Mouse (Mus musculus) left cerebral cortex, adult 11 months (tissue): ENCODE measurements around the gene Gapvd1.
"Not testable (repeated sequence)": the region's sequence is repeated elsewhere in the genome, so short reads cannot be mapped to it uniquely, and the experiment has no call there.

Experiments
- DNase-seq: peaks from one replicate; pipeline ENCODE4 v3.0.0; 2022; ENCODE audit warnings: low spot score

Gapvd1 gene

DNA sequence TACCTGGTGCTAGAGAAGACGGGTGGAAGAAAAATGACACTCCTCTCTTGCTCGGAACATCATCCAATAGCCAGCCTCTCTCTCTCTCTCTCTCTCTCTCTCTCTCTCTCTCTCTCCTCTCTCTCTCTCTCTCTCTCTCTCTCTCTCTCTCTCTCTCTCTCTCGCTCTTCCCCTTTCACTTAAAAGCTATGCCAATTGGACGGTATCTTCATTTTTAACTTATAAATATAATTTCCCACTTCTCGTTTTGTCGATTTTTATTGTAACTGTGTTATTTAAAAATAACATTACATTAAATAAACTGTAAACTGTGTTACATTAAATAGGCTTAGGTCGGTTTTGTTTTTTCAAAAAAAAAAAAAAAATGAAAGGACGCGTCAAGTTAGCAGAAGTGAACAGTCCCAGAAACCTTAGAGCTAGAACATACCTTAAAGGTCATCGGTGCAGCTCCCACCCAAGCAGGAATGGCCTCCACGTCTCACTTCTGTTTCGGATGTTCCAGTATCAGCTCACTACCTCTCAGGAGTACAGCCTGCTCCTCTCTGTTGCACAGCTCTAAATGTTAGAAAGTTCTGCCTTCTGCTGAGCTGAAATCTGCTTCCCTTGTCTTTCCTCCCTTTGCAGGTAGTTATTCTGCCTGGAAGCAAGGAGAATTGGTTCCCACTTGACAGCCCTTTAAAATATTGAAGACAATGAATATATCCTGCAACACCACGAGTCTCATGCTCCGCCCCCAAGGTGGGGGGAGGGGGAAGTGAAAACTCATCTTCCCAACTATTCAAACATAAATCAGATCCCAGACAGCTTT lies at the start of gene Gapvd1:
Gene Gapvd1 (minus strand): TSS at position 682 of the 808 bp plus-strand sequence.
- no peak for DNase-seq

DNA sequence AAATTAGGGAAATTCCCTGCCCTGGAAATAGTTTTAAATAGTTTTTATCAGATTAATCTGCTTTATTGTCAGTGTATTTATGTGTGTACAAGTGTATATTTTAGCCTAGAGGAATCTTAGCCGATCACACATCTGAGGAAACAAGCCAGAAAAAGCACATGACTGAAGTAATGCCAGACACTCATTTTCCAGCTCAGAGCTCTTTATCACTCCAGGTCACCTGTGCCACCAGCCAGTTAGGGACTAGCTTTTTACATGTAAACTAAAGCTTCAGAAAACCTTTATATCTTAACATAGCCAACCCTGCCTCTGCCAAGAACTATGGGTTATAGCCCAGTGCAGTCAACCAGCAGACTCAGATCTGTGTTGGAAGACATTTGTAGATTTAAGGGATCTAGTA lies 49.8 kb upstream of the Gapvd1 start:
- DNase-seq: no peak

DNA sequence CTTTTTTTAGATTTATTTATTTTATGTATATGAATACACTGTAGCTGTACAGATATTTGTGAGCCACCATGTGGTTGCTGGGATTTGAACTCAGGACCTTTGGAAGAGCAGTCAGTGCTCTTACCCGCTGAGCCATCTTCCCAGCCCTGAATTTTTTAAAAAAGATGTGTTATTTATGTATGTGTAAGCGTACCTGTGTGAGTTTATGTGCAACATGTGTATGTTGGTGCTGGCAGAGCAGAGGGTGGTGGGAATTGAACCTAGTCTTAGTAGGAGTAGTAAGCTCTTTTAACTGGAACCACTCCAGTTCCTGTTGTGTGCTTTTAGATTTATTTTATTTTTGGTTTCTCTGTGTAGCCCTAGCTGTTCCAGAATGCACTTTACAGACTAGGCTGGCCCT lies 49.1 kb upstream of the Gapvd1 start:
- DNase-seq: no peak

DNA sequence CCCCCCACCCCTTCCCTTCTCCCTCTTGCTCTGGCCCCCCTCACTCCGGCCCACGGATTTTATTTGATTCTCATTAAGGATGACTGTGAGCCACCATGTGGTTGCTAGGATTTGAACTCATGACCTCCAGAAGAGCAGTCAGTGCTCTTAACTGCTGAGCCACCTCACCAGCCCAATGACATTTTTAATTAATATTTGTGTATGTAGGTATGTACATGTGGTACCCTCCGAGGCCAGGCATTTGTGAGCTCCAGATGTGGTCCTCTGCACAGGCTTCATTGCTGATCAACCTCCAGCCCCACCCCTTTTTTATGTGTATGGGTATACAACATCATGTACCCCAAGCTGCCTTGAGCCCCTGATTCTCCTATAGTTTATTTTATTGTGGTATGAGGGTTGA lies 48.7 kb upstream of the Gapvd1 start:
- no peak for DNase-seq

DNA sequence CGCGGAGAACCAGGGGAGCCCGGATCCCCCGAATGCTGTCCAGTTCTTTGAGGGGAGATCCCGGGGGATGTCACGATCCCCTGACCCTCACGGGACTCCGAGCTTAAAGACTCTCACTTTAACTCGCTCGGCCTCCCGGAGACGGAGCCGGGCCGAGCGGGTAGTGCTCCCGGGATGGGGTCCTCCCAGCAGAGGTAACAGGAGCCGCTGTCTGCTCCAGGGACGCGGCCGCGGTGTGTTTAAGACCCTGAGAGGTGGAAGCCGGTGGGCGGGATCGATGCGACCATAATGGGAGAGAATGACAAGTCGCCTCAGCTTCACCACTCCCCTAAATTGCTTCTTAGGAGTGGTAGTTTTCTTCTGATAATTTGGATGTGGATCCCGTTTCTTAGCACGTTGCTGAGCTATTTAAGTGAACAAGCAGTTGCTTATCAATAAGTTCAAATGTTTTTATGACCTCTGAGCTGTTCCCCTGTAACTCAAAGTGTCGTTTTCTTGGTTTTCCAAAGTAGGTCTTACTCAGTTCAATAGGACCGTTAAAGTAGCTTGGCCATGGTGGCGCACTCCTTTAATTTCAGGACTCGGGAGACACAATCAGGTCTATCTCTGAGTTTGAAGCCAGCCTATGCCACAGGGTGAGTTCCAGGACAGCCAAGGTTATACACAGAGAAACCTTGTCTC lies 47.7 kb upstream of the Gapvd1 start:
- not testable (repeated sequence) for DNase-seq

DNA sequence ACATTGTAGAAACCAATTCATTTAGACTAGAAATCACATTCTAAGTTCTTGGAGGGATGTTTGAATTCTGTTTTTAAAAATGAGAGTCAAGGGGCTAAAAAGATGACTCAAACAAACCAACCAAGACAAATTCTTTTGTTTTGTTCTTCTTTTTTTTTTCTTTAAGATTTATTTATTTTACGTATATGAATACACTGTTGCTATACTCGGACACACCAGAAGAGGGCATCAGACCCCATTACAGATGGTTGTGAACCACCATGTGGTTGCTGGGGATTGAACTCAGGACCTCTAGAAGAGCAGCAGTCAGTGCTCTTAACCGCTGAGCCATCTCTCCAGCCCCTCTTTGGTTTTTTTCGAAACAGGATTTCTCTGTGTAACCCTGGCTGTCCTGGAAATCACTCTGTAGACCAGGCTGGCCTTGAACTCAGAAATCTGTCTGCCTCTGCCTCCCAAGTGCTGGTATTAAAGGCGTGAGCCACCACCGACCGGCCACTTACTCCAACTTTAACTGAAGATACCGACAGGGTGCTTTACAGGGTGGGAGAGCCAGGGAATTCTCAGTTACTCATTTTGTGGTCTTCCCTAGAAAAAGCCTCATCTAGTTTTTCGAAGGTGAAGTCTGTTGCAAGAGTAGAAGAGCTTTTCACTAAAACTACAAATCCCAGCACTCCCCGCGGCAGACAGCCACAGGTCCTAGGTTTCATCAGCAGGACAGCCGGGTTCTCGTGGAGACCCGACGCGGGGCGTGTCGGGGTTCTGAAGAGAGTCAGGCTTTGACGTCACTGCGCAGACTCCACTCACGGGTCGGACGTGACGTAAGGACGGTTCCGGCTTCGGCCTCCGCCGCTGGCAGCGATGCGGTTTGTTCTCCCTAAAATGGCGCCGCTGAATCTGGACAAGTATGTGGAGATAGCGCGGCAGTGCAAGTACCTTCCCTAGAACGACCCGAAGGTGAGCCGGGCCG lies 46.8 kb upstream of the Gapvd1 start:
- peak; percentile 98 for DNase-seq

DNA sequence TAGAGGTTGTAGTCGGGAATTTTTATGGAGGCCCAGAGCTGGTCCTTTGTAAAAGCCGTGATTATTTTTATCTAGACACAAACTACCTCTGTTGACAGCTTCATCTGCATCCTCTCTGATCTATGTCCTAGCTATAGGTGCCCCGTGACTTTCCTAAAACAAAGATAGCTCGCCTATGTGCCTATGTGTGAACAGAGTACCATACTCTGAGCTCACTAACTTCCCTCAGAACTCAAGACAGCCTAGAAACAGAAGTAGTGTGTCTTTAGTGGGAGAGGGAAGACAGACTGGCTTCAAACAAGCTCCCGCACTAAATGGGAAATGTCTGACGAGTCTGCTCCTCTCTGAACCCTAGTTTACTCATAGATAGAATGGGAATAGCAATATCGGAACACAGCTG lies 45.3 kb upstream of the Gapvd1 start:
- no peak for DNase-seq

DNA sequence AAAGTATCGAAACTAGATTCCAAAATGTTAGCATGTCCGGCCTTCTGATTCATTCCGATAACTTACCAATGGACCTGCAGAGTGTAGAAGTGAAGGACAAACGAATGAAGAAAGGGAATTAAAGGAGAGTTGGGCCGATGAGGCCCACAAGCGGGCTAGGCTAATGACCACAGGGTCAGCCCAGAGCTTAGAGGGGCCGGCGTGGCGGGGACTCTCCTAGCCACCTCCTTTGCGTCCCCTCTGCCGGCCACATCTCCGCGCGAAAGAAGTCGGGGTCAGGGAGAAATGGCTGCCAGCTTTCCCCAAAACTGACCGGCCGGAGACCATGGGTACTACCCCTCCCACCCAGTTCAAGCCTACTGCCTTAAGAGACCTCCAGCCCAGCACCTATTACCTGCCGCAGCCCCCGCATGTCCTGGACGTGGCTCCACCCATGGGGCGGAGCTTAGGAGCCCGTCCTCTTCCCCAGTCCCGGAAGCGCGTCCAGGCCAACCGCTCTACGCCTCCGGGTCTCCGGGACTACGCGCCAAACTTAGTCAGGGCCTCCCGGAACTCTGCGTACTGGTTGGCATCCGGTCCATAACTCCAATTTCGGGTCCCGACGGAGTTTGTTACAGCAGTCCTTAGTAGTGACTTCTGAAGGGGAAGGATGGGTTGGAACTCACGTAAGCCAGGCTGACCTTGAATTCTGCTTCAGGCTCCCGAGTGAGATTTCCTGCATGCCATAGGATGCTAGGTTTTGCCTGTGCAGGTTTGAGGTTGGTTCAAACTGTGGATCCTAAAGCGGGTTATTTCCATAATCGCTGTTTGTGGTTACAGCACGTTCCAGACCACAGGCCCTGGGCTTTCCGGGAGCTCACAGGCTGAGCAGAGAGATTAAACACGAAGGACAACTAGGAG lies 44.6 kb upstream of the Gapvd1 start, which contains the start of gene Rabepk:
Gene Rabepk (minus strand): TSS at position 556 of the 900 bp plus-strand sequence.
- DNase-seq: peak; percentile 67

DNA sequence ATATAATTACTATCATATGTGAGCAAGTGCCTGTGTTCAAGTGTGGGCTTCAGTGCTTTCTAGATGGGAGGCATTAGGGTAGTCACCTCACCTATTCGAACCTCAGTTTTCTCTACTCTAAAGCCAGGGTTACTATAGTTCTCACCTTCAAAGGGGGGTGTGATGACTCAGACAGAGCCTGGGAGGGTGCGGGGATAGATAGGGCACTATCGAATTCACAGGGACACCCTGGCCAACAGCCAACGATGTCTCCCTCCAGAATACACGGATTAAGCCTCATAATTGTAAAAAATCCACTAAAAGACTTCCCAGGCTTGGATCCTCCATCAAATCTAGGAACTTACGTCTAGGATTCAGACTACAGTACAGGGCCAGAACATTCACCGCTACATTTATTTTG lies 40.4 kb upstream of the Gapvd1 start:
- DNase-seq: no peak

DNA sequence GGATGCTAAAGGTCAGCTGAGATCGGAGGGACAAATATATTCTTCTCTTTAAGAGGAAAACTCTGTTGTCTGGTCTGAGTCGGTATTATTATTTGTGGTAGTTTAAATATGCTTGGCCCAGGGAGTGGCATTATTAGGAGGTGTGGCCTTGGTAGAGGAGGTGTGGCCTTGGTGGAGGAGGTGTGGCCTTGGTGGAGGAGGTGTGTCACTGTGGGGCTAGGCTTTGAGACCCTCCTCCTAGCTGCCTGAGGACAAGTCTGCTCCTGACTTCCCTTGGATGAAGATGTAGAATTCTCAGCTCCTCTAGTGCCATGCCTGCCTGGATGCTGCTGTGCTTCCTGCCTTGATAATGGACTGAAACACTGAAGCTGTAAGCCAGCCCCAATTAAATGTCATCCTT lies 39.5 kb upstream of the Gapvd1 start:
- no peak for DNase-seq

DNA sequence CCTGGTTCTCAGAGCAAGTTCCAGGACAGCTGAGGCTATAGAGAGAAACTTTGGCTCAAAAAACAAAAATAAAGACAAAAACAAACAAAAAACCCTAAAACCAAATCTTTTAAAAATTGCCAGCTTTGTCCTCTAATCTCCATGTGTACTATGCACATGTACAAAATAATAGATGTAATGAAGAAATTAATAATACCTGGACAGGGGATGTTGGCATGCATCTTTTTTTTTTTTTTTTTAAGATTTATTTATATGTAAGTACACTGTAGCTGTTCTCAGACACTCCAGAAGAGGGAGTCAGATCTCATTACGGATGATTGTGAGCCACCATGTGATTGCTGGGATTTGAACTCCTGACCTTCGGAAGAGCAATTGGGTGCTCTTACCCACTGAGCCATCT lies 37.5 kb upstream of the Gapvd1 start:
- DNase-seq: not testable (repeated sequence)

DNA sequence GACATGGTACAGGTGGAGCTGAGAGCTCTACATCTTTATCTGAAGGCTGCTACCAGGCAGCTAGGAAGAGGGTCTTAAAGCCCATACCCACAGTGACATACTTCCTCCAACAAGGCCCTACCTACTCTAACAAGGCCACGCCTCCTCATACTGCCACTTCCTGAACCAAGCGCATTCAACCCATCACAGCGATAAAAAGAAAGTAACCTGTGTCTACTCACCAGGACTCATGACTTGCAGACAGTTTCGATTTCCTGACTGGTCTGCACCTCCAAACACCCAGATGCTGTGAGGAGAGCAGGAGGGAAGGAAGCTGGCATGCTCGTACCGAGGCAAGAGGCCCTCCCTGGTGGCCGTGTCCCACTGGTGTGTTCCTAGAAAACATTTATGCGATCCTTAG lies 35.2 kb upstream of the Gapvd1 start:
- no peak for DNase-seq

DNA sequence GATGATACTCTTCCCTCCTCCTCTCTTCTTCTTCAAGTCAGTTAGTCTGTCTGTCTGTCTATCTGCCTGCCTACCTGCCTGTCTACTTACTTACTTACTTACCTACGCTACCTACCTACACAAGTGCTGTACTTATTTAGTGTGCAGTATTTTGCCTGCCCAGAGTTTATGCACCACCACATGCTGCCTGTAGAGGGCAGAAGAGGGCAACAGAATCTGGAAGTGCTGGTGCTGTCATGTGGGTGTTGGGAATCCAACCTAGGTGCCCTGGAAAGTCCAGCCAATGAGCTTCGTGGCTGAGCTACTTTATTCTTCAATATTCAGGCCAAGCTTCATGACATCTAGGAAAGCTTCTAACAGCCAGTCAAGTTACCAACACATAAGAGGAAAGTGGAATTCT lies 29.1 kb upstream of the Gapvd1 start:
- no peak for DNase-seq

DNA sequence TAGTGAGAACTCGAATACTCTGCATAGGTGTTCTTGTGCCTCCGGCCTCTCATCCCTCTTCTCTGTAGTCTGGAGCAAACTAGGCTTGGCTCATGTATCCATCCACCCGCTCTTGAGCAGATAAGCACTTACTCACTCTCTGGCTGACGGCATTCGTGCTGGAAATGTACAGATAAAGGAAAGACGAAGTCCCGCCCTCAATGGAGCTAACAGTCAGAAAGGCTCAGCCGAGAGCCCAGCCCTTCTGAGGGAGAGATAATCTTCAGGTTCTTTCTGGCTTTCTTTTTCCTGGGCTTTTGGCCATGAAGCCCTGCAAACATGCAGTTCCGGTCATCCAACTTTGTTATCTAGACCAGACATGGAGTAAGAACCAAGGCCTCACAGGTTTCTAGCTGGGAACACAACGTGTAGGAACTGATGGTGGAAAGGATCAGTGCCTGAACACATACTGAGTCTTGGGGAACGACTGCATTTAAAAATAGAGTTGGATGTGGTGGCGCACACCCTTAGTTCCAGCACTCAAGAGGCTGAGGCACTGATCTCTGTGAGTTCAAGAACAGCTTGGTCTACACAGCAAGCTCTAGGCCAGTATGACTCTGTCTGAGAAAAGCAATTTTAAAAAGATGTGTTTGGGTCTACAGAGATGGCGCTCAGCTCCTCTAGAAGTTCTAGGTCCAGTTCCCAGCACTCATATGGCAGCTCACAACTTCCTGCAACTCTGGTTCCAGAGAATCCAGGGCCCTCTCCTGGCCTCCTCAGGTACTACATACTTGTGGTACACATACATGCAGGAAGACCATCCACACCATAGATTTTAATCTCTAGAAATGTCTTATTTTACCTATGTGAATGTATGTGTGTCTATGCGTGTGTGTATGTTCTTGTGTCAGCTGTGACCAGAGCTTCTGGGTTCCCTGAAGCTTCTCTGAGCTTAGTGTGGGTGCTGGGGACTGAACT lies 28.3 kb upstream of the Gapvd1 start:
- no peak for DNase-seq

DNA sequence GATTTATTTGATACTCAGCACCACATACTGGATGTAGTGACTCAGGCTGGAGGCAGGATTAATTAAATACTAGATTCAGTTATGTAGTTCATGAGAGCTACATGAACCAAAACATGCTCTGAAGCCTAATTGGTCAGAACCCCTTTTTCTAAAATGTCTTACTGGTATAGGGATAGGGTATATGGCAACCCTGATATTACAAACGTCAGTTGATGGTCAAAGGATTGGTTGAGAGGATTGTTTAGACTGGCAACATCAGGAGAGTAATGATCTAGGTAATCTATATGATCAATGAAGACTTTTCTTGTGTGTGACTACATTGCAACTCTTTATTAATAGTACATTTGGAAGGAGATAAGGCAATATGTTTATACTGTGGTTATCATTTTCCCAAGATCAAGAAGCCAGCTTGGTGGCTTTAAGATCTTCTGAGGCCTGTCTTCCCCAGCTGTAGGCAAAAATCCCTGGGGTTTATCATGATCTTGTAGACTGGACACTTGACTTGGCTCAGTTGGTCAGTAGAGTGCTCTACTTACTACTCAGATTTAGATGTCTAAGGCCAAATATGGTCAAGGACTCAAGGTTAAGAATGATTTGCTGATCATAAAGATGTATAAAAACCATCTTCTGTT lies 22.3 kb upstream of the Gapvd1 start:
- DNase-seq: no peak

DNA sequence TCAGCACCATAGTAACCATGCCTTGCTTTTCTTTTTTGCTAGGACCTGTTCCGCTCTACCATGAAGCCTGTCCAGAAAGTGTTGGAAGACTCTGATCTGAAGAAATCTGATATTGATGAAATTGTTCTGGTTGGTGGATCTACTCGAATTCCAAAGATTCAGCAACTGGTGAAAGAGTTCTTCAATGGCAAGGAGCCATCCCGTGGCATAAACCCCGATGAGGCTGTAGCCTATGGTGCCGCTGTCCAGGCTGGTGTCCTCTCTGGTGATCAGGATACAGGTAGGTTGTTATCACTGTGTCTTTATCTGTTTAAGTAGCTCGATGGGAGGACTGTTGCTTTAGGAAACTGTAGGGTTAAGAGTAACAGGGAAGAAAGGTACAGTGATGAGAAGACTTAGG lies 19.5 kb upstream of the Gapvd1 start:
- DNase-seq: no peak

DNA sequence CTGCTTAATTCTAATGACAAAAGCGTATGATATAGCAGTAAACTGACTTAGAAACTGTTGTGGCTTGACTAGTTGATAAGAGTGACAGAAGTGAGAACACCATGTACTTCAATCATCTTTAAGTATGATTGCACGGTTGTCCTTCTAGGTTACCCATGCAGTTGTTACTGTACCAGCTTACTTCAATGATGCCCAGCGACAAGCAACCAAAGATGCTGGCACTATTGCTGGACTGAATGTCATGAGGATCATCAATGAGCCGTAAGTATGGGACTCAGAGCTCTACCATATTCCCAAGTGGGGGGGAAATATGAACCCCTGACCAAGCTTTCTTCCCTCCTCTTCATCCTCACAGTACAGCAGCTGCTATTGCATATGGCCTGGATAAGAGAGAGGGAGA lies 18.6 kb upstream of the Gapvd1 start:
- DNase-seq: no peak

DNA sequence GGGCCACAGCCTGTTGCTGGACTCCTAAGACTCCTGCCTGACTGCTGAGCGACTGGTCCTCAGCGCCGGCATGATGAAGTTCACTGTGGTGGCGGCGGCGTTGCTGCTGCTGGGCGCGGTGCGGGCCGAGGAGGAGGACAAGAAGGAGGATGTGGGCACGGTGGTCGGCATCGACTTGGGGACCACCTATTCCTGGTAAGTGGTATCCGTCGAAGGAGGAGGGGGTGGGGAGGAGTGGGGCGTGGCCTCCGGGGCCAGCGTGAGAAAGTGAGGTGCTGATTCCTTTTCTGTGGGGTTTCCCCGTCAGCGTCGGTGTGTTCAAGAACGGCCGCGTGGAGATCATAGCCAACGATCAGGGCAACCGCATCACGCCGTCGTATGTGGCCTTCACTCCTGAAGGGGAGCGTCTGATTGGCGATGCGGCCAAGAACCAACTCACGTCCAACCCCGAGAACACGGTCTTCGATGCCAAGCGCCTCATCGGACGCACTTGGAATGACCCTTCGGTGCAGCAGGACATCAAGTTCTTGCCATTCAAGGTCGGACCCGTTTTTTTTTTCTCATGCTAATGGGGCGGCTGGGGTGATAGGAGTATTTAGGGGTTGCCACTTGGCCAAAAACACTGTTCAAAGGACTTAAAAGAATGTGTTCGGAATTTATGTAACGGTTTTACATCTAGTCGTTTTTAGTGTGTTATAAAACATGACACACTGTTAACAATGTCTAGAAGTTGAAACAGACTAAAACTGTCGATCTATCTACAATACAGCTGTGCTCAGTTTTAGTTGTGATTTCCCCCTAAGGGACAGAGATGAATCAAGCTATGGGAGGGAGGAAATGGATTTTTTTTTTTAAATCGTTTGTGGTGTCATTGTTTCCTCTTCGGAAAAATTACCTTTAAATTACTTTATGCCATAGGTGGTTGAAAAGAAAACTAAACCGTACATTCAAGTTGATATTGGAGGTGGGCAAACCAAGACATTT lies 17.5 kb upstream of the Gapvd1 start:
- DNase-seq: peak; percentile 37
